Mouse (Mus musculus) stomach, embryonic 14.5 days (tissue): ENCODE measurements at regions not wholly inside any gene's neighbourhood (a gene's known extent, or its start where the extent isn't known, plus 50 kb on each side); places are given as distances from the start of the nearest gene placed in this dataset.

ENCODE experiments used
- ATAC-seq: fragments of 200-750 bp; cut with Nextera tagmentation; 2 replicates; pipeline ENCODE4 v1.8.0; 2017; ENCODE audit warnings: low read depth, moderate TSS enrichment; ENCODE audit not compliant: insufficient number of reproducible peaks, insufficient read depth, low FRiP score
- H3K27ac ChIP-seq: fragments of 300-500 bp; sonication (generic); 2 replicates; pipeline ENCODE4 v1.5.1; 2014; ENCODE audit warnings: mild to moderate bottlenecking, low read length, moderate library complexity, mixed read lengths
- H3K27me3 ChIP-seq: fragments of 300-500 bp; sonication (generic); 2 replicates; pipeline ENCODE4 v1.6.1; 2014; ENCODE audit warnings: low read length, control low read depth, mixed read lengths; ENCODE audit not compliant: control insufficient read depth, insufficient read depth
- H3K36me3 ChIP-seq: fragments of 300-500 bp; sonication (generic); 2 replicates; pipeline ENCODE4 v1.6.1; 2014; ENCODE audit warnings: mild to moderate bottlenecking, control low read depth, low read length, moderate library complexity, mixed read lengths; ENCODE audit not compliant: control insufficient read depth, insufficient read depth
- H3K4me1 ChIP-seq: fragments of 300-500 bp; sonication (generic); 2 replicates; pipeline ENCODE4 v1.6.1; 2014; ENCODE audit warnings: low read length, control low read depth, mixed read lengths; ENCODE audit not compliant: control insufficient read depth, insufficient read depth
- H3K4me2 ChIP-seq: fragments of 300-500 bp; sonication (generic); replicated peaks from 2 replicates; pipeline ENCODE4 v1.6.1; 2014; ENCODE audit warnings: low read depth, low read length, control low read depth
- H3K4me3 ChIP-seq: fragments of 300-500 bp; sonication (generic); 2 replicates; pipeline ENCODE4 v1.5.1; 2014; ENCODE audit warnings: low read depth, low read length, control low read depth
- H3K9ac ChIP-seq: fragments of 300-500 bp; sonication (generic); replicated peaks from 2 replicates; pipeline ENCODE4 v1.6.1; 2014; ENCODE audit warnings: low read depth, mild to moderate bottlenecking, control low read depth, low read length, moderate library complexity, mixed read lengths
- H3K9me3 ChIP-seq: fragments of 300-500 bp; sonication (generic); 2 replicates; pipeline ENCODE4 v1.6.1; 2016; ENCODE audit warnings: low read depth, low read length, control low read depth; ENCODE audit not compliant: control insufficient read depth
- WGBS: fragments of 180-500 bp; shearing (Covaris S2); extraction: QIAGEN DNeasy Blood & Tissue Kit; methylation state at CpG from one replicate; pipeline ENCODE4 v1.1.7; 2014; 5-methylcytosine and 5-hydroxymethylcytosine counted together

DNA sequence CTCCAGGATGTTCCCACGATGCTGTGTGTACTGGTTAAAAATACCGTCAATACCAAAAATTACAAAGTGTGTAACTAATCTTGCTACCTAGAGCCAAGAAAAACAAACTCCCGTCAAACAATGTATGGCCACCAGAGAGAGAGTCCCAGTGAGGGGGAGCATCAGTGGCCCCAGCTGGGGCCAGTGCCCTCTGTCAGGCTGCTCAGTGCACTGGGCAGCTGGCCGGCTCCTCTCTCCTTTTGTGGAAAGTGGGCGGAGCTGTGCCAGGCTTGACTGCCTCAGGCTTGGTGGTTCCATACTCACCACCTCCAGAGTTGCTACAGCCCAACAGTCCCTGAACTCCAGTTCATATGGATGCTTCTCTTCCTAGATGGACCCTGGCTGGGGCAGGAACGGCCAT, 53.8 kb upstream of the Sept5 start:
- ATAC-seq, result no peak
- Histone ChIP-seq H3K36me3 (no peaks in the 10 kb centered on the region), H3K4me1 (peaks cover 7% of the 10 kb centered on the region; the same call in 1 of the 2 replicates), H3K4me3 (no peak overlapping the region), H3K9me3 (no peaks in the 10 kb centered on the region), H3K27ac (no peak overlapping the region), H3K9ac (no peak overlapping the region), H3K27me3 (no peaks in the 10 kb centered on the region), H3K4me2 (no peak overlapping the region)
- 52% methylated on average over 6 of the region's 6 CpGs for WGBS

- Histone ChIP-seq H3K9me3 (no peaks in the 10 kb centered on the region), H3K27ac (no peak overlapping the region), H3K4me3 (no peak overlapping the region), H3K36me3 (no peaks in the 10 kb centered on the region), H3K4me1 (peaks cover 7% of the 10 kb centered on the region; the same call in 1 of the 2 replicates), H3K4me2 (no peak overlapping the region), H3K9ac (no peak overlapping the region), H3K27me3 (no peaks in the 10 kb centered on the region)
- ATAC-seq, result no peak
- WGBS, result 21% methylated on average over 6 of the region's 6 CpGs
These were observed 56.4 kb upstream of the Sept5 start for GRCm38 (mm10) chr16:18686044-18686761.

DNA sequence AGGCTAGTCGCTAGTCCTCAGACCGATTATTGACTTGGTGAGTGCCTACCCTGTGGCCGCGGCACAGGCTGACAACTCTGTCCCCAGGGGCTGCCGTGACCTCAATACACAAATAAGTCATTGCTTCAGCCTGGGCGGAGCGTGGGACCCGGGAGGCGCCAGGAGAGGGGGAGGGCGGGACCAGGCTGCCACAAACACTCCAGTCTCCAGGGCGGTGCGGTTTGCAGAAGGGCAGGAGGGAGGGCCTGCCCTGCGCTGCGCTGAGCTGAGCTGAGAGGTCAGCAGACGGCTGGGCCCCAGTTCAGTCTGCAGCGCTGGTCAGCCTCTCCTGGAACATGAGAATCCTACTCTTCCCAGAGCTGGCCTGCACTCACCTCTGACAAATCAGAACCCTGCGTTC, 57.2 kb upstream of the Sept5 start:
- Histone ChIP-seq H3K9me3 (no peaks in the 10 kb centered on the region), H3K4me3 (peak overlapping the region; percentile 17; the same call in 1 of the 2 replicates), H3K4me1 (peaks cover 7% of the 10 kb centered on the region; the same call in 1 of the 2 replicates), H3K36me3 (no peaks in the 10 kb centered on the region), H3K27ac (peak overlapping the region; percentile 28; the same call in 1 of the 2 replicates), H3K27me3 (no peaks in the 10 kb centered on the region), H3K9ac (0 out of 2 replicates have a peak overlapping the region, but pooled peaks have one; percentile 18), H3K4me2 (peak overlapping the region; percentile 53)
- ATAC-seq, result peak; percentile 94
- WGBS, result under 1% methylated on average over 17 of the region's 17 CpGs

DNA sequence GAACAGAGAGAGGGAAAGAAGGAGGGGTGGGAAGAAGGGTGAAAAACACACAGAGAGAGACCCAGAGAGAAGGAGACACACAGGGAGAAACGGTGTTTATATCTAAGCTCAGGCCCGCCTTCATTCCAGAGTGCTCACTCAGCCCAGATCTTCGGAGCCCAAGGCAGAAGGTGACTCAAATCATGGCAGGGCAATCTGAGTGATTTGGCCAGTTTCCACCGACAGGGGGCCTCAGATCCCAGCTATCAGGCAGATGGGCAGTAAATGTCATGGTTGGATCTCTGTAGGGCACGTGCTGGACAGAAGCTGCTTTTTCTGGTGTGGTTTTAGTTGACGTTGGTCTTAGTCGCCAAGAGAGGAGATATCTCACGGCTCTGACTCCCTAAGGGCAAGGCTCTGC, 57.6 kb upstream of the Sept5 start:
- Histone ChIP-seq H3K27ac (peak overlapping the region; percentile 28; the same call in 1 of the 2 replicates), H3K36me3 (no peaks in the 10 kb centered on the region), H3K9ac (0 out of 2 replicates have a peak overlapping the region, but pooled peaks have one; percentile 18), H3K27me3 (no peaks in the 10 kb centered on the region), H3K4me1 (peaks cover 7% of the 10 kb centered on the region; the same call in 1 of the 2 replicates), H3K9me3 (no peaks in the 10 kb centered on the region), H3K4me2 (peak overlapping the region; percentile 53), H3K4me3 (peak overlapping the region; percentile 17; the same call in 1 of the 2 replicates)
- 12% methylated on average over 8 of the region's 8 CpGs for WGBS
- peak; percentile 50; the same call in 1 of the 2 replicates for ATAC-seq

DNA sequence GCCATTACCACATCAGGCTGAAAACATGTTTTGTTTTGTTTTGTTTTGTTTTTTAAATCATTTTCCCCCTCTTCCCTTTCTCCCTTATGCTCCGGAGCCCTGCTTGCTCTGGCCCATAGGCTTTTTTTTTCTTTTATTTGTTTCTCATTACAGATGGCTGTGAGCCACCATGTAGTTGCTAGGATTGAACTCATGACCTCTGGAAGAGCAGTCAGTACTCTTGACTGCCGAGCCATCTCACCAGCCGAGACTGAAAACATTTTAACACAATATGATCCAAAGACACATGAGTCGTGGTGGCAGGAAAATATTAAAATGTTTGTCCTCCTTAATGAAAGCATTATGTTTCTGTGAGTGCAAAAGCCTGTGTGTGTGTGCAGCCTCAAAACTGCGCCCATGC, 65.8 kb upstream of the Sept5 start:
- H3K27me3 ChIP-seq, result no peaks in the 10 kb centered on the region
- WGBS, result 66% methylated on average over 5 of the region's 5 CpGs
- H3K4me1 ChIP-seq, result 0 out of 2 replicates have a peak, but pooled peaks cover 3% of the 10 kb centered on the region
- H3K4me2 ChIP-seq, result no peak overlapping the region
- ATAC-seq, result no peak
- H3K27ac ChIP-seq, result no peak overlapping the region
- H3K4me3 ChIP-seq, result no peak overlapping the region
- no peaks in the 10 kb centered on the region for H3K36me3 ChIP-seq
- no peak overlapping the region for H3K9ac ChIP-seq
- H3K9me3 ChIP-seq, result no peaks in the 10 kb centered on the region

- 9% methylated on average over 20 of the region's 20 CpGs for WGBS
- no peaks in the 10 kb centered on the region for H3K36me3 ChIP-seq
- H3K9me3 ChIP-seq, result no peaks in the 10 kb centered on the region
- 0 out of 2 replicates have a peak overlapping the region, but pooled peaks have one; percentile 15 for H3K4me2 ChIP-seq
- peak; percentile 54; the same call in 1 of the 2 replicates for ATAC-seq
- H3K9ac ChIP-seq, result no peak overlapping the region
- no peak overlapping the region for H3K4me3 ChIP-seq
- H3K27me3 ChIP-seq, result no peaks in the 10 kb centered on the region
- no peak overlapping the region for H3K27ac ChIP-seq
- 0 out of 2 replicates have a peak, but pooled peaks cover 3% of the 10 kb centered on the region for H3K4me1 ChIP-seq
These were observed 66.5 kb upstream of the Sept5 start for GRCm38 (mm10) chr16:18696074-18696819.

- Histone ChIP-seq H3K4me2 (0 out of 2 replicates have a peak overlapping the region, but pooled peaks have one; percentile 15), H3K27me3 (no peaks in the 10 kb centered on the region), H3K9ac (no peak overlapping the region), H3K27ac (no peak overlapping the region), H3K9me3 (no peaks in the 10 kb centered on the region), H3K36me3 (no peaks in the 10 kb centered on the region), H3K4me1 (0 out of 2 replicates have a peak, but pooled peaks cover 3% of the 10 kb centered on the region), H3K4me3 (no peak overlapping the region)
- WGBS, result 59% methylated on average over 5 of the region's 5 CpGs
- no peak for ATAC-seq
These were observed 67.0 kb upstream of the Sept5 start for GRCm38 (mm10) chr16:18696820-18697168.

DNA sequence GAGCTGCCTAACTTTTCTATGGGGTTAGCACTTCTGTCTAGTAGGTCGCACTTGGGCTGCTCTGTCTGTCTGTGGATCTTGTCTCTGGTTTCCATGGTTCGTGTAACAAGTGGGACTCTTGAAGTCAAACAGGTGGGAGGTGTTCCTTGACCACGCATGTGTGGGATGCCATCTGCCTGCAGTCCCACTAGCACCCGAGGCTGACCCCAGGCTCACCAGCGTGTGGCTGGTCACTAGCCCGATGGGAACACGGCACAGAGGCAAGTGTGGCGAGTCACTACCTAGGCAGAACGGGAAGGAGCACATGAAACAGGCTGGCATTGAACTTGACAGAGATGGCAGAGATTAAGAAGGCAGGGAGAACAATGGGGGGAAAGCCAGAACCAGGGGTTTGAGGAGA, 72.5 kb upstream of the Cldn5 start:
- Histone ChIP-seq H3K9ac (no peak overlapping the region), H3K36me3 (no peaks in the 10 kb centered on the region), H3K27me3 (no peaks in the 10 kb centered on the region), H3K9me3 (no peaks in the 10 kb centered on the region), H3K4me1 (peaks cover 6% of the 10 kb centered on the region; the same call in 1 of the 2 replicates), H3K4me3 (no peak overlapping the region), H3K27ac (no peak overlapping the region), H3K4me2 (no peak overlapping the region)
- WGBS, result 53% methylated on average over 9 of the region's 9 CpGs
- ATAC-seq, result no peak
